Mouse (Mus musculus) frontal cortex, postnatal 10 days (tissue): ENCODE measurements around the gene Ren1.

Experiments
- DNase-seq, 2 experiments: peaks; one replicate each; pipeline ENCODE4 v3.0.0; 2022; ENCODE audit warnings: low spot score in 2 of 2, mixed read lengths in 1 of 2

Ren1 gene

GRCm38 (mm10) chr1:133409786-133410185 lies 59.5 kb downstream of the Ren1 start:
- DNase-seq, result no peak
